Mouse (Mus musculus) c-Kit-negative CD71-positive TER-119-positive erythroid progenitor cells, embryonic 14.5 days (primary cell): Measurements from ENCODE around the gene Syngr1.

Experiments used
- DNase-seq: peaks from one replicate; pipeline ENCODE4 v3.0.0-alpha.2; 2013; ENCODE audit warnings: low read depth, low spot score

Gene Syngr1

DNA sequence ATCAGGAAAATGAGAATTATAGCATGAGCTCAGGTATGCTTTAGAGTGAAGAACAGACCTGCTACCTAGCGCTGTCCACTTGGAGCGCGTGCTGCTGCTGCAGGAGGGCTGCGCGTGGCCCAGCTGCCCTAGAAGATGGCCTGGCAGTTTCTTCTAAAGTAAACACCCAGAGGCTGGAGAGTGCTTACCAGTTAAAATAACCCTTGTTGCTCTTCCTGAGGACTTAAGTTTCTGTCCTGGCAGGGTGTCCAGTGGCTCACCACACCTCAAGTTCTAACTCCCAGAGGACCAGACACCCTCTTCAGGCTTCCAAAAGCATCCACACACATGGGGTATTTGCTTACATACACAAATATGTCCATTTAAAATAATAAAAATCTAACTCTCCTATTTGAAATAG is 54.3 kb downstream of the Syngr1 start:
- no peak for DNase-seq

DNA sequence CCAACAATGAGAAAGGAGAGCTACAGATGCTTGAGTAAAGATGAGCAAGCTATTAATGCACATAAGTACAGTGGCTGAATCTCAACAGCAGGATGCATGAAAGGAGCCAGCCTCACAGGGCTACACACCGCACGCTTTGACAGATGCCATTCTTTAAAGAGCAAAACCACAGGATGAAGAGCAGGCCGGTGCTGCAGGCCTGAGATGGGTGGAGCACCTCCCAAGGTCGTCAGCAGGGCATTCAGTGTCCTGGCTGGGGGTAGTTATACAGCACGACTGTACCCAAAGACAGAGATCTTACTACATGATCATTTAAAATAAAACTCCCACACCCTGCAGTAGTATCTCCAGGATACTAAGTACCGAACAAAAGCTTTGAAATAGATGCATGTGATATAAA is 55.0 kb downstream of the Syngr1 start:
- no peak for DNase-seq

DNA sequence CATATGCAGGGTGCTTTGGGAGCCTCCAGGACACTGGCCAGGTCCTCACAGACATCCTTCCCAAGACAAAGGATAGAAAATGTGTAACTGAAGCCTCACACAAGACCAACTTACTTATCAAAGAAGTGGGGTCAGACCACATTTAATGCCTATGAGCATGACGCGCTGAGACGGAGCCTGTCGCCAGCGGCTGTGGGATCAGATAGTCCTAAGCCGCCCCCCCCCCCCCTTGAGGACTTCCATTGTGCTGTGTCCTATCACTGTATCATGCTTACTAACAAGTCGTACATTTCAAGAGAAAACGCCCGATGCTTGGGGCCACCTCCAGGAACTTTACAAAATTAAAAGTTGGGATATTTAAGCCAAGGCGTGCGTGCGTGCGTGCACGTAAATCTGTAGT is 56.0 kb downstream of the Syngr1 start:
- DNase-seq = no peak

DNA sequence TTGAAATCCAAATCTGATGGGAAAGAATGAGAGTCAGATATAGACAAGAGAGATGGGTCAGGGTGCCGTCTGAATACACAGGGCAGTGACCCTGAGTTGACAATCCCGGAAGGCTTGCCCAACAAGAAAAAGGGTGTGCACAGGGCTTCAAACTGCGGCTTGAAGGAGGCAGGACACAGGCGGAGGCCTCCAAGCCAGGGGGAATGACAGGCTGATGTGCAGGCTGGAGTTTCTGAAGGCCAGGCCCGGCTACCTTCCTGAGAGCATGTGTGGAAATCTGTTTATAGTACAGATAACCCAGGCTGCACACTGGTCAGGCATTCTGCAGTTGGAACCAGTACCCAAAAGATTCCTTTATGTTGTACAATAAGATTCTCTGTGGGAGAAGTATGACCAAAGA is 56.4 kb downstream of the Syngr1 start:
- DNase-seq = no peak

DNA sequence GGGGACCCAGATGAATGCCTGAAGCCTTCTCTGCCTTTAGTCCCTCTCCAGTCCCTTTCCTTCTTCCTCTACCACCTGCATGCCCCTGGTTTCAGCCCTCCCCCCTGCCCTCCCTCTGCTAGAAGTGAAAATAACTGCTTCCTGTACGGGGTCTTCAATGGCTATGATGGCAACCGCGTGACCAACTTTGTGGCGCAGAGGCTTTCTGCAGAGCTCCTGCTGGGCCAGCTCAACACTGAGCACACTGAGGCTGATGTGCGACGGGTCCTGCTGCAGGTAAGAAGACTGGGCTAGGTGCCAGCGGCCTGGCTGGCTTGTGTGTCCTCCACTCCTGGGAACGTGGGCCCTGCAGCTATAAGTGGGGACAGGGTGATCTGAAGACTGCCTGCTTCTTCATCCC is 57.4 kb downstream of the Syngr1 start:
- DNase-seq = no peak

DNA sequence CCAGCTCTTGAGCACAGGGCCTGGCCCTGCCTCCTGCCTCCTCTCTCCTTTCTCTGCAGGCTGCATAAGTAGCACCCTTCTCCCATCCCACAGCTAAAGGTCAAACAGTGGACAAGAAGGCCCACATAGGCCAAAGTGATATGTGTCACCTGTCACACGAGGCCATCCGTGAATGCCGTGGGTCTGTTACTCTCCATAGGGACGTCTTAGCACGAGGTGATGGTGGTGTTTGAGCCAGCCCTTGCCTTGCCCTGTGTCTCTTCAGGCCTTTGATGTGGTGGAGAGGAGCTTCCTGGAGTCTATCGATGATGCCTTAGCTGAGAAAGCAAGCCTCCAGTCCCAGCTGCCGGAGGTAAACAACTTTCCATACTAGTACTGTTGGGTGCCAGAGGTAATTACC is 58.4 kb downstream of the Syngr1 start:
- no peak for DNase-seq

DNA sequence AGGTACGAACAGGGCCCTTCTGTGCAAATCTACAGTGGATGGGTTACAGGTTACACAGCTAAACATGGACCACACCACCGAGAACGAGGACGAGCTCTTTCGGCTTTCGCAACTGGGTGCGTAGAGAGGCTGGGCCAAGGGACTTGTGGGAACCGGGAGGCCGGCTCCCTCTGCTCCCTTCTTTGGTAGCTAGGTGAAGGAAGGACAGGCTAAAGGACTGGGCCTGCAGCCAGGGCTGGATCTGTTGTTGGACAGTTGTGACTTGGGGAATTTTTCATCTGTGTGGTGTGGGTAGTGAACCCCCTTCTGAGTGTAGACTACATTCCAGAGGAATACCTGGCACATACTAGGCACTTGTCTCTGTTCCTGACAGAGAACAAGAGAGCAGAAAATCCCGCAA is 61.5 kb downstream of the Syngr1 start:
- no peak for DNase-seq

DNA sequence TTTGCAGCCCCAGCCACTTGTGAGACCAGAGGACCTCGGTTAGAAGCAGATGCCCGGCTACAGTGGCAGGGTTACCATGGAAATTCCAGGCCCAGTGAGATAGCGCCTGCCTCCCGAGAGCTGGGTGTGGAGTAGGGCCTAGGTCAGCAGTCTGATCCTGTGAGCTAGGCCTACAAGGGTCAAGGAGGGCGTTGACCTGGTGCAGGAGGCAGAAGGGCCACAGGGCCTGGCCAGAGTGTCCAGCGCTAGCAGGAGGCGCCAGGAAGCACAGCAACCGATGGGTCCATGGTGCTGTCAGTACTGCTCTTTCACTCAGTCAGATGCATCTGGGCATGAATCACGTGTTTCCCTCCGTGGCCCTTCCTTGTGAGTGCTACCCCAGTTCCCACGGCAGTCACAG is 62.6 kb downstream of the Syngr1 start:
- DNase-seq = no peak

DNA sequence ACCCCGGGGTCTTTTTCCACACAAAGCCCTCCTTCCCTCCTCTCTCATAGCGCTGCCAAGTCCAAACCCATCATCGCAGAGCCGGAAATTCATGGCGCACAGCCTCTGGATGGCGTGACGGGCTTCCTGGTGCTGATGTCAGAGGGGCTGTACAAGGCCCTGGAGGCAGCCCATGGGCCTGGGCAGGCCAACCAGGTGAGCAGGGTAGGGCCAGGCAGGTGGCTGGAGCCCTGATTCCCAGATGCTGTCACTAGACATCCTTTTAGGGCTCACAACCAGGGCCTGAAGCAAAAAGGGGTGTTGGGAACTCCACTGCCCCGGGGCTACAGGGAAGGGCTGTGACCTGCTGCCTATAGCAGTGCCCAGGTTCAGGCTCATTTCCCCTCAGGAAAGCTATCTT is 64.6 kb downstream of the Syngr1 start:
- DNase-seq = no peak

DNA sequence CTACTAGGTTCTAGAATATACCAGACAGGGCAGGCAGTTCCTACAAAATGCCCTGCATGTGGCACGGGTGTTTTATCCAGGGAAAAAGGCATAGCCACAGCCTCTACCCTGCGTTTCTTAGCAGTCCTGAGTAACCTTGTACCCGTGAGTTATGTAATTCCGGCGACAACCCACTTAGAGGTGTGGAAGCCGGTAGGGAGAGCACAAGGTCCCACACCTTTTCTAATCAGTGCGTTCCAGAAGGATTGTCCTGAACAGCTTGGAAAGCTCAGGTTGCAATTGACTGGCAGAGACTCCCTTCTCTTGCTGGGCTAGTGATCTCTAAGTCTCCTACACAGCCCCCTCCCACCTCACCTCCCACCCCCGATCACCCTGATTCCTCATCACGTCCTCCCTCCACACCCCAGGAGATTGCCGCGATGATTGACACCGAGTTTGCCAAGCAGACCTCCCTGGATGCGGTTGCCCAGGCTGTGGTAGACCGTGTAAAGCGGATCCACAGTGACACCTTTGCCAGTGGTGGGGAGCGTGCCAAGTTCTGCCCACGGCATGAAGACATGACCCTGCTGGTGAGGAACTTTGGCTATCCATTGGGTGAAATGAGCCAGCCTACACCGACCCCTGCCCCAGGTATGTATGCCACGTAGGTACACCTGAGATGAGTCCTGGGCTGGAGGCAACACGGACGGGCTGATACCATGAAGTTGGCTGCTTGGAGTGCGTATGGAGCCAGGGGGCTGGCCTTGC is 66.2 kb downstream of the Syngr1 start:
- DNase-seq = no peak

DNA sequence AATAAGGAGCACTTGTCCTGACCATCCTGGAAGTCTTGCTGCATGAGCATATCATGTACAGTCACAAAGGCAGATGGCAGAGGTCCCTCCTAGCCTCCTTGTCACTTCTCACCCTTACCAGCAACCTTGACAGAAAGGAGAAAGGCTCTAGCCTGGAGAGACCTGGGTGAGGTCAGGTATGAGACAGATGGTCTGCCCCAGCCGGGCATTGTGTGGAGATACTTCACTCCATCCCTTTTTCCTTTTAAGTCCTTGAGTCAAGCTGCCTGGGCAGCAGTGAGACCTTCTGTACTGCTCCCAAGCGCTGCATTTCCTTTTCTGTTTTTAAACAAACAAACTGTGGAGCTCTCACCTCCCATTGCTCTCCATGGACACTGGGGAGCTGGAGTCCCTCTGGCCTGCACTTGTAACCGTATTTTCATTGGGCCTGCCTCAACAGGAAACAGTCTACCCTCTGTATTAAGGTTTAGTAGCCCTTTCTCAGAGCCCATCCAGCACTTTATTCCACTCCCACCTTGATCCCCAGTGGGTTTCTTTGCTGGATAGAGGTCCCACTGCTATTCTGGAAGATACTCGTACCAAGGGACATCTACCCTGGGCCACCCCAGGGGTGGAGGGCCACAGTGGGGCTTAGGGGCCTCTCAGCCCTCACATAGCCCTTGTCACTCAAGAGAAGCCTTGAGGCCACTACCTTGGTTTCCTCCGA is 67.0 kb downstream of the Syngr1 start:
- DNase-seq = no peak

DNA sequence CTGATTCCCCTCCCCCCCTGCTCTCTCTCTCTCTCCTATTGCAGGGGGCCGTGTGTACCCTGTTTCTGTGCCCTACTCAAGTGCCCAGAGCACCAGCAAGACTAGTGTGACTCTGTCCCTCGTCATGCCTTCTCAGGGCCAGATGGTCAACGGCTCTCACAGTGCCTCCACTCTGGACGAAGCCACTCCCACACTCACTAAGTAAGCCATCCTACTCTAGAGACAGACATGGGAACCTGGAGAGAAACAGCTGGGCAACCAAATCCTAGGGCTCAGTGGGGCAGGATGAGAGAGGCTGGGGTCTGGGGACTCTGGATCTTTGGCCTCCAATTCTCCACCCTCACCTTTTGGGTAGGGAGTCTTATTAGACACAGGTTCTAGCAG is 67.6 kb downstream of the Syngr1 start:
- DNase-seq = no peak

DNA sequence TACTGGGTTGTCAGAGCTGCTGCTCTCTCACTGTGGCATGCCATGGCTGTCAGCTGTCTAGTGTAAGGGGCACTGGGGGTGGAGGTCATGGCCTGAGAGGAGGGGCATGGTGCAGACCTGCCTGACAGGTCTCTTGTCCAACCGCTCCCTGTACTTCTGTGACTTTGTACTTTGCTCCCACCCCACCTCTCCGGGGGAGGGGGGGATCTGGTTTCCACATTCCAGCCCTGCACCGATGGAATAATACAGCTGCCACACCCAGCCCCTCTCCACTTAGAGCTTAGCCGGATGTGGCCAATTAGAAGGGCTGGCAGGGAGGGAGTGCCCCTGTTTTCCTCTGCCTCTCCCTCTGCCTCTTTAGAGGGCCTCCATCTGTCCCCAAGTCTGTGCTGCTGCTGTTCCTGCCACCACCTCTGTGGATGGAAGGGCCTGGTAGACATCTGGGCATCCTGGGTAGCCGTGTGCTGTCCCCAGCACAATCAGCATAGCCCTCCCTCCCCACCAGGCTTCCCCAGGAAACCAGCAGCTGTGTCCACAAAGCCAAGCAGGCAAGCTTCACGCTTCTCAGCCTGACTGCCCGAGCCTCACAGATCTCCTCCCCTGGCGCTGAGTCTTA is 68.3 kb downstream of the Syngr1 start:
- DNase-seq = no peak

DNA sequence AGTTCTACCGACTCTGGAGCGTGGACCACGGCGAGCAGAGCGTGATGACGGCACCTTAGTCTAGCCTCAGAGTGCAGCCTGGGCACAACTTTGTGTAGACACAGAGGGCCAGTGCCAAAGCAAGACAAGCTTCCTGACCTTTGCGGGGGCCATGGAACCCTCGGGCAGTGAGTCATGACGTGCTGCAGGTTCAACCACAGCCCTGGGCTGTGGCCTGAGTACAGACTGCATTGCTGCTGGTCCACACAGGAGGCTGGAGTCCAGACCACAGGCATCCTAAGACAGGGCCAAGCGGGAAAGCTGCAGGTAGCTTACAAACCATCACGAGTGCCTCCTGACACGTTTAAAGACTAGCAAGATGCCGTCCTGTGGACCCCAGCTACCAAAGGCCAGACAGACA is 69.1 kb downstream of the Syngr1 start:
- DNase-seq = no peak

DNA sequence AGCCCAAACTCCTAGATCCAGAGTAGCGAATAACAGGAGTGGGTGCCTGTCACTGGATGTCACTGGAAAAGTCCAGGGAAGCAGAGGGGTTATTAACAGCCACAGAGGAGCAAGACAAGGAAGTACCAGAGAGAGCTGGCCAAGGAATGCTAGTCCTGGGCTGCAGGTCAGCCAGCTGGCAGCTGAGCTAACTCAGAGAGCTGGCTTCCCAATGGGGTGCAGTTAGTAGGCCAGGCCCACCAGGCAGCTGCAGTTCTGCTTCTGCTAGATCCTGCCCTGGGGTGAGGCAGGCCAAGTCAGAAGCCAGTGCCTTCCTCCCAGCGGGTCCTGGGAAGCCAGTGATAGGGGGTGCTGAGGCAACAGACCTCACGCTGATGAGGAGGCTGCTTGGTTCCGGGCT is 69.6 kb downstream of the Syngr1 start:
- DNase-seq = no peak

DNA sequence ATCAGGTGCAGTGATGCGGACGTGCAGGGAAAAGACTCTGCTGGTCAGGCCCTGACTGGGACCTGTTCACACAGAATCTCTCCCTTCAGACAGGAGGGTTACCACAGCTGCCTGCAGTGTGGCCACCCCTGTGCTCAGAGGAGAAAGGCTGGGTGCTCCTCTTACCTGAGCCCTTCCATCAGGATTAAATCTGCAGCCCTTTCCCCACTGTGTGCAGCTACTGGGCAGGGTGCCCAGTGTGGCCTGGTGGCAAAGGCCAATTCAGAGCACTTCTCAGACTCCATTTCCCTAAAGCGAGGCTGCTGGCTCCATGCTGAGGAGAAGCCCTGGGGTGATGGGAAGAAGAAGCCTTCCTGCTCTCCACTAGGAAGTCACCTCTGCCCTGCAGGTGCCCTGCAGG is 70.1 kb downstream of the Syngr1 start:
- DNase-seq = no peak

DNA sequence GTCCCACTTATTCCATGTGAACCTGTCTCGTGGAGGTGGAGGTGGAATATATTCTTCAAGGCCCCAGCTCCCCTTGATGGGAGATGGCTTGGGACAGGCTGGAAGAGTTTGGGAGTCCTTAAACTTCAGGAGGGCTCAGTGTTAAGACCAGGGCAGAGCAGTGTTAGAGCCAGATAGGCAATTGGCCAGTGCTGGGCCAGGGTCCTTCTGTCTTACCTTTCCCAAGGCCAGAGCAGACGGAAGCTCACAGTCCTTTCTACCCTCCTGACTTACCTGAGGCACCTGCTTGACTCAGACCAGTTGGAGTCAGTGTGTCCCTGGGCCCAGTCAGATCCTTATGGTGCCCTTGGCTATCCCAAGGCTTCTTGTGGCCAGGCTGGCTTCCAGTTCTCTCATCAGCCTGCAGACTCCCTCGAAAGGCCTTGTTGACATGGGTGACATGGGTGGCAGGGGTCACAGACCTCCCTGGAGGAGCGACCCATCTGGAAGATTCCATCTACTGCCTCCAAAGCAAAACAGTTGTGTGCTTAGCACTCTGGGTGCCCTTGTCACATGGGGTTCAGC is 71.3 kb downstream of the Syngr1 start:
- no peak for DNase-seq

DNA sequence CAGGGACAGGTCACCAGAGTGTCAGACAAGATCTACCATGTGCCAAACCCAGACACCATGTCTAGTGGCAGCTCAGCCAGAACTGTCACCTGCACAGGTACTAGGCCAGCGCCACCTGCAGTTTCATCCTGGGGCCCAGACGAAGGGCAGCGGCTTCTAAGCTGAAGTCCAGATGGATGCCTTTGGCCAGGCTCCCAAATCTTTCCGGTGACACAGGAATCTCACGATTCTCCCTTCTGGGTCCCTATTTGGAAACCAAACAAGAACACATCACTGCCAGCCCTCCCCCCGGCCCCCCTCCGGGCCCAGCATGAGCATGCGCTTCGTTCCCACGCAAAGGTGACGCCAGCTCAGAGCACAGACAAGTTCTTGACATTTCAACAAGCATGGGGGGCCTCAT is 72.1 kb downstream of the Syngr1 start:
- DNase-seq = no peak

DNA sequence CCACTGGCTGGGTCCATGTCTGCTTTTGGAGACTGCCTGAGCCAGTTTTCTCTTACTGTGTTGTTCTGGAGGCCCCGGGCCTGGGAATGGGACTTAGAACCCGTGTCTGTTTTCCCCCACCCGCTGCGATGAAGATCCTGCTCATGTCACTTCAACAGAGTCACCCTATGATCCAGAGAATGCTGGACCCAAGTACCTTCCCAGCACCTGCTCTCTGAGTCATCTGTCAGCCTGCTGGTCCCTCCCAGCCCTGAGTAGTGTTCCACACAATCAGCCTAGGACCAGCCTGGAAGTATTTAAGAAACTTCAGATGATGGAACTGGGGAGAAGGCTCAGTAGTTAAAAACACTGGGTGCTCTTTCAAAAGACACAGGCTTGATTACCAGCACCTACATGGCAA is 72.6 kb downstream of the Syngr1 start:
- no peak for DNase-seq

DNA sequence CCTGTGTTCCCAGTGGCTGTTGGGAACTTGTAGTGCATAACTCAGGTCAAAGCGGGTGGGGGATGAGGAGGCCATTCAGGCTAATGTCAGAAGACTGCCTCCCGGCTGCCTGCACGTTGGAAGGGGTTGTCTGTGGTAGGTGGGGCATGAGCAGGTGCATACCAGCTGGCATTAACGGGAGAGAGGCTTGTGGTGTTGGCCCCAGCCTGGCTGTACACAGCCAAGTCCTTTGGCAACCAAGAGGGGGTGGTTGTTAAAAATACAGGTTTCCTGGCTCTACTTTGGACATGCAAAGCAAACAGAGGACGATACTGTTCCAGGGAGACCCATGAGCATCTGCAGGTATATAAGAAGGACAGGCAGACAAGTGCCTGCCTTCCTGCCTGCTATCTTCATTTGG is 74.3 kb downstream of the Syngr1 start:
- no peak for DNase-seq
